ENCODE assay signal across 1 mouse cellular context in genomic region chr19:29826686-29827085, GRCm38 (mm10).
A peak's percentile ranks its signal among the peaks of the same experiment; 100 is the strongest.
TF ChIP-seq lines count a peak whose summit lies in the region.

No protein-coding gene starts in this region.

TF ChIP-seq in MEL, 35 proteins besides CTCF, POLR2A, EP300 and RAD21 (continued from another document):
- TF ChIP-seq BHLHE40 (IDR thresholded peaks at IDR 0.05; ENCODE audit: borderline replicate concordance, low read depth, low read length) (no peak), ELF1 (IDR thresholded peaks at IDR 0.05; ENCODE audit: low read depth, low read length) (no peak), ZC3H11A (IDR thresholded peaks at IDR 0.05; ENCODE audit: low read depth, low read length) (peak; percentile 84), SMC3 (IDR thresholded peaks at IDR 0.05; ENCODE audit: low read depth, low read length) (peak; percentile 84)
TF ChIP-seq in MEL: peak in this region for 2.
